Mouse (Mus musculus) MEL (cell line): ENCODE measurements around the gene Notch2.

Experiments used
- MAFK ChIP-seq: IDR thresholded peaks from 2 replicates; pipeline ENCODE4 v1.6.1; 2011; ENCODE audit warnings: low read depth, mild to moderate bottlenecking, low read length, improper control_type of control experiment, borderline replicate concordance
- POLR2AphosphoS2 ChIP-seq: IDR thresholded peaks from 2 replicates; pipeline ENCODE4 v1.6.1; 2011; ENCODE audit warnings: low read length, improper control_type of control experiment
- ZKSCAN1 ChIP-seq: IDR thresholded peaks from 2 replicates; pipeline ENCODE4 v1.6.1; 2012; ENCODE audit warnings: low read depth, mild to moderate bottlenecking, inconsistent platforms, low read length, improper control_type of control experiment, moderate library complexity

GRCm38 (mm10) chr3:98101541-98101940, 88.2 kb downstream of the Notch2 start:
- TF ChIP-seq ZKSCAN1, result no peak
- TF ChIP-seq MAFK, result no peak
- TF ChIP-seq POLR2AphosphoS2, result no peak
